Mouse (Mus musculus): ENCODE results near the gene Tspan14.

Gene Tspan14

GRCm38 (mm10) chr14:40918477-40918876, 48.1 kb downstream of the Tspan14 start:
- DNase-seq (ENCODE audit: low read depth, low spot score): no peak

GRCm38 (mm10) chr14:40917632-40918031, 49.0 kb downstream of the Tspan14 start:
- peak; percentile 86 for DNase-seq (ENCODE audit: low read depth, low spot score)

DNA sequence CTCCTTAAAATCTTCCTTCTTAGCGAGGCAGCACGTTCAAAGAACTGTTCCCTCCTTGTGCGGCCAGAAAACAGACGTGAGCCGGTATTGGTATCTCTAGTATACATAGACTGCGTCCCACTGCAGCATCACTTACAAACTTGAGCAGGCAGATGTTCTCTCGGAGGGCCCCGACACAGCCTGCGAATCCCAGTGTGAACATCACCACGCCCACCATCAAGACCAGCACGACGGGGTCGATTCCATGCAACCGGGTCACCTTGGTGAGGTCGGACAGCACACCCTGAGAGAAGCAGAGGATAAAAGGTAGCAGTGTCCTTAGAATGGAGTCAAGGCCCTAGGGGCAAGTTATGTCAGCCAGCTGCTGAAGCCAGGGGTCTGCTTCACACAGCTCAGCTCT, 49.9 kb downstream of the Tspan14 start:
- no peak for DNase-seq (ENCODE audit: low read depth, low spot score)

GRCm38 (mm10) chr14:40915838-40916237, 50.8 kb downstream of the Tspan14 start:
- no peak for DNase-seq (ENCODE audit: low read depth, low spot score)

DNA sequence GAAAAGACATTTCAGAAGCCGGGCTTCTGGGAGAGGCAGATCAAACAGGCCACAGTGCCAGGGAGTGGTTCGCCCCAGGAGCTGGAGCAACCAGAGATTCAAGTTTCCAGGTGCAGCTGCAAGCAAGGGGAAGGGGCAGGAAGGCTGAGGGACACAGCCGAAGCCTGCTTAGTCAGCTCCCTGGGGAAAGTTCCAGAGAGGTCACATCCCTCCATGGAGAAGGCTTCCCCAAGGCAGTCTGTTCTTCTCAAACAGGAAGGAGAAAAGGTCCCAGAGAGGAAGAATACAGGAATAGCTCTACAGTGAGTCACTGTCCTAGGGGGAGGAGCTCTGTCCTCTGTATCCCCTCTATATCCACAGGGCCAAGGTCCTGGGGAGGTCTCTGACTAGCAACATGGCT, 51.9 kb downstream of the Tspan14 start:
- no peak for DNase-seq (ENCODE audit: low read depth, low spot score)

- no peak for DNase-seq (ENCODE audit: low read depth, low spot score)
These were observed 52.9 kb downstream of the Tspan14 start for GRCm38 (mm10) chr14:40913709-40914108.

- DNase-seq (ENCODE audit: low read depth, low spot score): no peak
These were observed 55.1 kb downstream of the Tspan14 start for GRCm38 (mm10) chr14:40911529-40911928.

GRCm38 (mm10) chr14:40908763-40909162, 57.8 kb downstream of the Tspan14 start:
- DNase-seq (ENCODE audit: low read depth, low spot score): no peak

DNA sequence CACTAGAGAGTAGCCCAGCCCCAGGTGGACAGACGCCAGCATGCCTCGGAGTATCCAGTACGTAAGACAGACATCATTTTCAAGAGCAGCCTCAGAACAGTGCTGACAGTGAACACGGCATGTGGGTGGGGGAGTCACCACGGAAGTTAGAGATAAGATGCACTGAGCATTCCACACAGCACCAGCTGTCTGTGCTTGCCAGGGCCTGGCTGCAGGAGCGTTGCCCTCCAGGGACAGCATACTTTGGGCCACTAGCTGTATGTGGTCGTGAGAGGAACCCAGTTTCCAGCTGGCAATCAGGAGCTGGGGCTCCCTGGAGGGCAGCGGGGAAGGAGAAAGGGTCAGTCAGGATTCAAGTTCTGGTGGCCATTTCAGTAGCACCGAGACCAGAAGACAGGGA, 59.8 kb downstream of the Tspan14 start:
- no peak for DNase-seq (ENCODE audit: low read depth, low spot score)

GRCm38 (mm10) chr14:40905813-40906212, 60.8 kb downstream of the Tspan14 start:
- no peak for DNase-seq (ENCODE audit: low read depth, low spot score)

DNA sequence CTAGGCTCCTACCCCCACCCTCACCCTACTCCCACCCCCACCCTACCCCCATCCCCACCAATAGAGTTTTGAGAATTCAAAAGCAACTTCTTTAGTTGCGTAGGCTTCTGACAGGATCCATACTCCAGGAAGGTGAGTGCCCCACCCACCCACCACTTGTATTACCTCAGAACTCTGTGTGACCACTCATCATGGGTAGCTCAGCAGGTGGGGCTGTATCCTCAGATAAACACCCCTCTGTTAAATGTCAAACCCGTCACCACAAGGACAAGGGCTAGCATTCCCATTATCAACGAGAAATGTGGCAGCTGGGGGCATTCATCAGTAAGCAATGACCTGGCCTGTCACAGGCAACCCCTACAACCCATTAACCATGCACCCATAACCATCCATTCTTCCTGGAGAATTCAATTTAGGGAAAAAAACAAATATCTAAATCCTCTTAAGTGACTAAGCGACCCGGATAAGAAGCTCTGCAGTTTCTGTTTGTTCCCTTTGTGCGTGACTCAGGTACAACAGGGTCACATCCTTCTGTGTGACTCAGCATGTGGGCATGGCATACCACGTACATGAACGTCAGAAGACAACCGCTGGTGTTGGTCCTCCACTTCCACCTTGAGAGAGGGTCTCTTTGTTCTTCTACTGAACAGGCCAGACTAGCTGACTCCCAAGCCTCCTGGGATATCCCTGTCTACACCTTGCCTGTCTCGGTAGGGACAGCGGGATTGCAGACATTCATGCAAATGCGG, 64.1 kb downstream of the Tspan14 start:
- no peak for DNase-seq (ENCODE audit: low read depth, low spot score)

DNA sequence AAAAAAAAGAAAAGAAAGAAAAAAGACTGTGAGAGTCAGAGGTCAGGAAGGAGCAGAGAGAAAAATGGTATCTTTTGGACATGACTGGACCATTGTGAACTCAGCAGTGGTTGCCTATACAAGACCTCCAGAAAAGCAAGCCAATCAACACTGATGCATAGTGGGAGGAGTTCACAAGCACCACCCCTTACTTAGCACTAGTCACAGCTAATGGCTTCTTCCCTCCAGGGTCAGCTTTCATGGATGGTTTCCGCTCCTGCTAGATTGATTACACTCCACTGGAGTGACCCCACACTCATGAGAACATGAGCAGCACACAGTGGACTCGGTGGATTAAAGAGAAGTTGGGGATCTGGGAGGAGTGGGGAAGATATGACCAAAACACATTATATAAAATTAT, 66.3 kb downstream of the Tspan14 start:
- no peak for DNase-seq (ENCODE audit: low read depth, low spot score)

DNA sequence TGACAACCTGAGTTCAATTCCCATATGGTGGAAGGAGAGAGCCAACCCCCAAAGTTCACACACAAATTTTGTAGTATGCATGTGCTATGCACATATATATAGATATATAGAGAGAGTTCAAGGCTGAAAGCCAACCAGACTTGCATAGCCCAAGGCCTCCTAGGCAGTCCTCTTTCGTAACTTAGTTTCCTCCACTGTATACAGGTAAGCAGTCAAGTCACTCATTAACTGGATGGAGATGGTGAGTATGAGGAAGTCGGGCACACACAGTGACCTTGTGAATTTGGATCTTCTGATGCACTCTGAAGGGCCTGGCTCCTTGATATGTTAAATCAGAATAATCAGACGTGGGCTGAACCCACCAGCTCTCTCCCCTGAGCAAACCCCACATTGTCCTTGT, 68.7 kb downstream of the Tspan14 start:
- DNase-seq (ENCODE audit: low read depth, low spot score): no peak

GRCm38 (mm10) chr14:40895681-40896080, 70.9 kb downstream of the Tspan14 start:
- no peak for DNase-seq (ENCODE audit: low read depth, low spot score)

- peak; percentile 72 for DNase-seq (ENCODE audit: low read depth, low spot score)
These were observed 71.9 kb downstream of the Tspan14 start for GRCm38 (mm10) chr14:40894576-40895247.

- no peak for DNase-seq (ENCODE audit: low read depth, low spot score)
These were observed 72.7 kb downstream of the Tspan14 start for GRCm38 (mm10) chr14:40893884-40894283.

DNA sequence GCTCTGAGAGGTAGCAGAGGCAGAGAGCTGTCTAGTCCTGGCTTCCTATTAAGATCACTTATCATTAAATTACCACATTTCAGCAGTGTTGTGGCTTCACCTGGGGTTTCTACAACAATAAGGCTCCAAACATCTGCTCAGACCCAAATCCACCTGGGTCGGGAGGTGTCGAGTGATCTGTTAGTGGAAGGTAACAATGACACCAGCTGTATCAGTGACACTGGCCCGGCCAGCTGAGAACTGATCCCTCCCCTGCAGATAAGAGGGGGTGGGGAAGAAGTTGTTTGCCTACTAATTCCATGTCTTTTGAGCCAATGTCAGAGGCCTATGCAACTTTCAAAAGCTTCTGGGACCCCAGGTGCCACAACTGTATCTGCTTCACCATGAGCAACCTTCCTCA, 73.4 kb downstream of the Tspan14 start, which contains the start of gene Sh2d4b:
TSS of gene Sh2d4b (minus strand) at position 71 of the 400 bp plus-strand sequence.
- DNase-seq (ENCODE audit: low read depth, low spot score): no peak

GRCm38 (mm10) chr14:40892326-40892825, 74.2 kb downstream of the Tspan14 start:
- DNase-seq (ENCODE audit: low read depth, low spot score): no peak

- DNase-seq (ENCODE audit: low read depth, low spot score): no peak
These were observed 75.1 kb downstream of the Tspan14 start for GRCm38 (mm10) chr14:40891506-40891905.

DNA sequence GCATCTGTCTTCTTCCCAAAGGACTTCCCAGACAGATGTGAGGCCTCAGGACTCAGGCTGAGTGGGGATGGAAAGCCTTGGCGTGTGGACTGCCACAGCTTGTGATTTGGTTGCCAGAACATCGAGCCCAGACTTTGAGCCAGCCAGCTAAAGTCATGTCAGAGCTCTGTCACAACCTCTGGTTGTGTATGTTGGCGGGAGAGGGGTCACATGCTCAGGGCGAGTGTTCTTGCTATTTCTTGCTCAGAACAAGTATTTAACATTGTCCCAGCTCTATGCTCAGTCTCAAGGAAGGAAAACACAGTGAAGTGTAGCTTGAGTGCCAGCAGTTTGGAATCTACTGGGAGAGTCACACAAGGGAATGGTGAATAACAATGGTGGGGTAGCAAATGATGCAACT, 76.9 kb downstream of the Tspan14 start:
- no peak for DNase-seq (ENCODE audit: low read depth, low spot score)

- no peak for DNase-seq (ENCODE audit: low read depth, low spot score)
These were observed 77.4 kb downstream of the Tspan14 start for GRCm38 (mm10) chr14:40889181-40889580.

DNA sequence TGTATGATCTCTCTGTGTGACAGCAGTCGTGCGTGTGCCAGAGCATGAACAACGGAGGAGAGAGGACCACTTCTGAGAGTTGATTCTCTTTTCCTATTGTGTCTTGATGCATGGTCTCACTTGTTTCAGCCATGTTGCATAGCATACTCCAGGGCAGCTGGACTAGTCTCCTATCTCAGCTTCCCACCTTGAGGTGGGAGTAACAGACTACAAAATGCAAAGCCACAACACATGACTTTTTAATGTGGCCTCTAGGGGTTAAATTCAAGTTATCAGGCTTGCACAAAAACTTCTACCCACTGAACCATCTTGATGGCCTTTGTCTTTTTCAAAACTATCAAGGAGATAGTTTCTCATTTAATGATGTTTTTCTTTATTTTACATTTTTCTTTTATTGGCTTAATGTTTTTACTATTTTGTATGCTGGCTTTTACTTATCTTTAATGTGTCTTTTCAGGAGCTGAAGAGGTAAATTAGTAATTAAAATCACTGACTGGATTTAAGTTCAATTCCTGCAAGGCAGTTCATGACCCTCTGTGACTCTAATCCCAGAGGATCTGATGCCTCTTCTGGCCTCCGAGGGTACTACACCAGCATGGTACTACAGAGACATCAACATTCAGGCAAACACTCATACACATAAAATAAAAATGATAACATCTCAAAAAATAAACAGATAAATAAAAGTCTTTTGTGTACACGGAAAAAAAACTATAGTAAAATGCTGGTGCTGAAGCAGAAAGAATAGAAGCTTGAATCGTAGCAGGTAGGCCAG, 80.0 kb downstream of the Tspan14 start:
- DNase-seq (ENCODE audit: low read depth, low spot score): no peak

All from forelimb bud, embryonic 11.5 days (tissue).